Mouse (Mus musculus): ENCODE data around the gene Fut11. TPM values are rescaled to one million over a fixed set of nuclear protein-coding genes. Genes with fewer than 3 reads are reported as not detected.

The Fut11 gene
- polyA plus RNA-seq, 1 experiment, result 2.1 TPM

DNA sequence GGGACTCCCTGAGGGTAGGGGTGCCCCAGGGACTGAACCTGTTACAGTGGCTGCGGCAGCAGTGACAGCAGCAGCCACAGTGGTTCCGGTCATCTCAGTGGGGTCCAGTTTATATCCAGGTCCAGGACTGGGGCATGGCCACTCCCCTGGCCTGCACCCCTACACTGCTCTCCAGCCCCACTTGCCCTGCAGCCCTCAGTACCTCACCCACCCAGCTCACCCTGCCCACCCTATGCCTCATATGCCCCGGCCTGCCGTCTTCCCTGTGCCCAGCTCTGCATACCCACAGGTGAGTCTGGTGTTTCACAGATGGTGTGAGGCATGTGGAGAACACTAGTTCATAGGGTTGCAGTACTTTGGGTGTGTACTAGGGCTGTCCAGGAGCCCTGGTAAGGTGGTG lies 26.6 kb downstream of the Fut11 start:
- Histone ChIP-seq H3K4me1 (ENCODE audit: control insufficient read depth, insufficient read depth, low read length) (no peaks in the 10 kb centered on the region), H3K4me3 (ENCODE audit: control insufficient read depth, low read depth, low read length) (no peak overlapping the region), H3K36me3 (ENCODE audit: control insufficient read depth, insufficient read depth, low read length) (peaks cover 7% of the 10 kb centered on the region), H3K27me3 (ENCODE audit: control insufficient read depth, insufficient read depth, low read length) (no peaks in the 10 kb centered on the region), H3K27ac (ENCODE audit: control insufficient read depth, insufficient read depth, low read depth, low read length) (no peak overlapping the region)
- no peak for TF ChIP-seq CTCF (IDR thresholded peaks at IDR 0.05; ENCODE audit: control insufficient read depth, insufficient read depth, insufficient replicate concordance, low read depth, low read length)
- no peak for TF ChIP-seq POLR2A (IDR thresholded peaks at IDR 0.05; ENCODE audit: control insufficient read depth, low read depth, low read length)

DNA sequence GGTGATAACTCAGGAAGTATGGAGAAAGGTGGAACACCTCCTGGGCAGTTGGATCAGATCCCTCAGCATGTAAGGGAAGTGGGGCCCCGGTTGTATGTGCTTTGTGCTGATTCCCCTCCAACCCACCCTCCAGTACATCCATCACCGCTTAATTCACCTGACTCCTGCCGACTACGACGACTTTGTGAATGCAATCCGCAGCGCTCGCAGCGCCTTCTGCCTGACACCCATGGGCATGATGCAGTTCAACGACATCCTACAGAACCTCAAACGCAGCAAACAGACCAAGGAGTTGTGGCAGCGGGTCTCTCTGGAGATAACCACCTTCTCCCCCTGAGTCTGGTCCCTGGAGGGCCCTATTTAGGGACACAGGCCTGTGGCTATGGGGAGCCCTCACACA lies 28.2 kb downstream of the Fut11 start:
- peaks cover 4% of the 10 kb centered on the region for H3K36me3 ChIP-seq (ENCODE audit: control insufficient read depth, insufficient read depth, low read length)

DNA sequence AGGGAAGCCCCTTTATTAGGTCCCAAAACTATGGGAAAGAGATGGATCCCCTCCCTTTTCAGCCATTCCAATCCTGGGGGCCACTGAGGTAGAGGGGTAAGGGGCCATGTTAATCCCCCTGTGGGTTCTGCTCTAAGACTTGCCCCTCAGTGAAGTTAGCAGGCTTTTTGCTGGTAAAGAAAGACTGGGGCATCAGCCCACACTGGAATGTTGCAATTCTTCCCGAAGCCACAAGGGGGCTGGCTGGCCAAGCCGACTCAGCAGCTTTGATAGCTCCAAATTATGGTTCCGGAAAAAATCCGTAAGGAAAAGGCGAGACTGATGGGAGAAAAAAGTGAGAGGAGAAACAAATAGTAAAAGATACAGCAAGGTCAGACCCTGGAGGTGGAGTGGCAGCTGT lies 29.3 kb downstream of the Fut11 start:
- Histone ChIP-seq H3K4me3 (ENCODE audit: control insufficient read depth, low read depth, low read length) (no peak overlapping the region), H3K36me3 (ENCODE audit: control insufficient read depth, insufficient read depth, low read length) (peaks cover 4% of the 10 kb centered on the region), H3K27me3 (ENCODE audit: control insufficient read depth, insufficient read depth, low read length) (no peaks in the 10 kb centered on the region), H3K4me1 (ENCODE audit: control insufficient read depth, insufficient read depth, low read length) (no peaks in the 10 kb centered on the region), H3K27ac (ENCODE audit: control insufficient read depth, insufficient read depth, low read depth, low read length) (no peak overlapping the region)
- TF ChIP-seq CTCF (IDR thresholded peaks at IDR 0.05; ENCODE audit: control insufficient read depth, insufficient read depth, insufficient replicate concordance, low read depth, low read length) (peak; percentile 65; the same call in 1 of the 2 replicates), POLR2A (IDR thresholded peaks at IDR 0.05; ENCODE audit: control insufficient read depth, low read depth, low read length) (no peak)

More for the DNA sequence above, 28.2 kb downstream of the Fut11 start:
- Histone ChIP-seq H3K4me1 (ENCODE audit: control insufficient read depth, insufficient read depth, low read length) (no peaks in the 10 kb centered on the region), H3K4me3 (ENCODE audit: control insufficient read depth, low read depth, low read length) (no peak overlapping the region), H3K27ac (ENCODE audit: control insufficient read depth, insufficient read depth, low read depth, low read length) (no peak overlapping the region), H3K27me3 (ENCODE audit: control insufficient read depth, insufficient read depth, low read length) (no peaks in the 10 kb centered on the region)
- no peak for TF ChIP-seq CTCF (IDR thresholded peaks at IDR 0.05; ENCODE audit: control insufficient read depth, insufficient read depth, insufficient replicate concordance, low read depth, low read length)
- no peak for TF ChIP-seq POLR2A (IDR thresholded peaks at IDR 0.05; ENCODE audit: control insufficient read depth, low read depth, low read length)

DNA sequence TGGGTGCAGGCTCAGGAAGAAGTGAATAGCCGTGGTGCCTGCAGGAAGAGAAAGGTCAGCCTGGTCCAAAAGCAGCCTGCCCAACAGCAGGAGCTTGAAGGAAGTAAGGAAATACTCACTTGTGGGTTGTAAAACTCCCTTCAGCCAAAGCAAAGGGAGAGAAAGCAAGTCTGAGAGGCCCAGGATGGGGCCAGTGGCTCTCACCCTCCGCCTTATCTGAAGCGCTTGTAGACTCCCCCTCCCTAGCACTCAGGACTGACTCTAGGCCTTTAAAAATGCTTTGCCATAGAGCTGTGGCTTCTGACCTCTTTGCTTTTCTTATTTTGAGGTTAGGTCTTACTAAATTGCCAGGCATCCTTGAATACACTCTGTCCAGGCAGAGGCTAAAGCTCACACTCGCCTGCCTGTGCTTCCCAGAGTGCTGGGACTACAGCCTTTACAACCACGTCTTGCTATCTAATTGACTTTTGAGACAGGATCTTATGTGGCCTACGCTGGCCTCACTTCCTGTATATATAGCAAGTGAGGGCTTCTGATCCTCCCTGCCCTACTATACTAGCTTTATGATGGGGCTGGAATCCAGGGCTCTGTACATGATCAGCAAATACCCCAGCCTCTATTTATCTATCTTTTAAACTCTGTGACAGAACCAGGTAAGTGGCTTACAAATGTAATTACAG lies 31.0 kb downstream of the Fut11 start:
- Histone ChIP-seq H3K27me3 (ENCODE audit: control insufficient read depth, insufficient read depth, low read length) (no peaks in the 10 kb centered on the region), H3K4me3 (ENCODE audit: control insufficient read depth, low read depth, low read length) (no peak overlapping the region), H3K27ac (ENCODE audit: control insufficient read depth, insufficient read depth, low read depth, low read length) (no peak overlapping the region), H3K36me3 (ENCODE audit: control insufficient read depth, insufficient read depth, low read length) (peaks cover 6% of the 10 kb centered on the region), H3K4me1 (ENCODE audit: control insufficient read depth, insufficient read depth, low read length) (peaks cover 2% of the 10 kb centered on the region; the same call in 1 of the 2 replicates)
- TF ChIP-seq CTCF (IDR thresholded peaks at IDR 0.05; ENCODE audit: control insufficient read depth, insufficient read depth, insufficient replicate concordance, low read depth, low read length), result no peak
- TF ChIP-seq POLR2A (IDR thresholded peaks at IDR 0.05; ENCODE audit: control insufficient read depth, low read depth, low read length), result no peak

DNA sequence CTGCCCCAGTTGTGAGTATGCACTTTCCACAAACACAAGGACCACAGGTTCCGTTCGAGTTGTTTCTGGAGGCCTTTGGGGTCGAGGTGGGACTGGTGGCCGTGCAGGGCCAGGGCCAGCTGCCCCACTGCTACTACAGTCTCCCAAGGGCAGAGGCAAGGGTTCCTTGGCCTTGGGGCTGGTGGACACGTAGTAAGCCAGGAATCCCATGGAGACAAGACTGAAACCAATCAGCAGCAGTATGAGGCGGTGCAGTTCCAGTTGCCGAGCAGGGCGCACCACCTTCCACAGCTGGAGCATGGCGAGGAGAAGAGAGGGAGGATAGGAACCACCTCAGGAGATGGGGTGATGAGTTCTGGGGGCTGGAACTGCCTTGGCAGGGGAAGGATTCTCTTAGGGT lies 35.1 kb downstream of the Fut11 start:
- Histone ChIP-seq H3K4me3 (ENCODE audit: control insufficient read depth, low read depth, low read length) (no peak overlapping the region), H3K27ac (ENCODE audit: control insufficient read depth, insufficient read depth, low read depth, low read length) (no peak overlapping the region), H3K4me1 (ENCODE audit: control insufficient read depth, insufficient read depth, low read length) (peaks cover 6% of the 10 kb centered on the region), H3K27me3 (ENCODE audit: control insufficient read depth, insufficient read depth, low read length) (no peaks in the 10 kb centered on the region), H3K36me3 (ENCODE audit: control insufficient read depth, insufficient read depth, low read length) (peaks cover 6% of the 10 kb centered on the region)
- TF ChIP-seq POLR2A (IDR thresholded peaks at IDR 0.05; ENCODE audit: control insufficient read depth, low read depth, low read length) (no peak), CTCF (IDR thresholded peaks at IDR 0.05; ENCODE audit: control insufficient read depth, insufficient read depth, insufficient replicate concordance, low read depth, low read length) (no peak)

DNA sequence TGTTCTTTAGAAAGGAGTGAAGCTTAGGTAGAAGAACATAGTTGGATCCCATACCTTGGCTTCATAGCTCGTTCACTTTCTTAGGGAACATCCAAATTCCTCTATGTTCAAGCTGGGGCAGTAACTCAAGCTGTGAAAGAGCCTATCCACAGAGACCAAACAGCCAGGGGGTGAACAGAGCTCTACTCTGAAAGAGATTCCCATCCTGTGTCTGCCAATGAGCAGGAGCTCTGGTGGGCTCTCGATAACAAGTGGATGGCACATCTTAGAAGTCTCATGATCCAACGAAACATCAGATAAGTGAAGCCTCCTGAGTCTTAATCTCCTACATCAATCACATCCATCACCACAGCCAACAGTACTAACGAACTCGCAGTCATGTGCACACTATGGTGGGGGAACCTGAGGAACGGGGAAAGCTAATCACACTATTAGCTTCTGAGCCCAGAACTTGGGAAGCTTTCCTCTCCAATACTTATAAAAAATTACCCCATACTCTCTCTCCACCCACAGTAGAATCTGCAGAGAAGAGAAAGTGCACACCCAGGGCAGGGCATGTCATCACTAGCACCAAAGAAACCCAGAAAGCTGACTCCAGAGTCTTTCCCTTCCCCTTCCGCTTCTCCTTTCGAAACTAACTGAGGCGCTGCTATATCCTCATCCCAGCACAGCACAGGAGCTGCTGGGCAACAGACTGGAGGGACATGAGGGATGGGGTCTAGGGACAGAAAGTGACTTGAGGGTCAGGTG lies 36.3 kb downstream of the Fut11 start:
- no peaks in the 10 kb centered on the region for H3K27me3 ChIP-seq (ENCODE audit: control insufficient read depth, insufficient read depth, low read length)
- peaks cover 6% of the 10 kb centered on the region for H3K36me3 ChIP-seq (ENCODE audit: control insufficient read depth, insufficient read depth, low read length)
- TF ChIP-seq POLR2A (IDR thresholded peaks at IDR 0.05; ENCODE audit: control insufficient read depth, low read depth, low read length) (no peak), CTCF (IDR thresholded peaks at IDR 0.05; ENCODE audit: control insufficient read depth, insufficient read depth, insufficient replicate concordance, low read depth, low read length) (no peak)
- no peak overlapping the region for H3K4me3 ChIP-seq (ENCODE audit: control insufficient read depth, low read depth, low read length)
- peaks cover 13% of the 10 kb centered on the region for H3K4me1 ChIP-seq (ENCODE audit: control insufficient read depth, insufficient read depth, low read length)
- no peak overlapping the region for H3K27ac ChIP-seq (ENCODE audit: control insufficient read depth, insufficient read depth, low read depth, low read length)
